Mouse (Mus musculus) cortical plate, adult 2 months (tissue): Measurements from ENCODE around the gene Hnrnph1. TPM values are rescaled to one million over a fixed set of nuclear protein-coding genes. Genes with fewer than 3 reads are reported as not detected.
A peak's percentile ranks its signal among the peaks of the same experiment; 100 is the strongest.
"Not testable (repeated sequence)": the region's sequence is repeated elsewhere in the genome, so short reads cannot be mapped to it uniquely, and the experiment has no call there.

Experiments
- H3K27ac ChIP-seq: fragments of 200-500 bp; 2 replicates; pipeline ENCODE4 v1.5.1; 2012; ENCODE audit warnings: low read length, control low read depth, inconsistent platforms; ENCODE audit not compliant: insufficient read depth
- H3K4me1 ChIP-seq: fragments of 200-500 bp; 2 replicates; pipeline ENCODE4 v1.6.1; 2011; ENCODE audit warnings: low read length; ENCODE audit not compliant: control insufficient read depth, insufficient read depth
- H3K4me3 ChIP-seq: fragments of 200-500 bp; 2 replicates; pipeline ENCODE4 v1.5.1; 2011; ENCODE audit warnings: mild to moderate bottlenecking, low read length, control low read depth; ENCODE audit not compliant: insufficient read depth
- CTCF ChIP-seq: fragments of 200-500 bp; IDR thresholded peaks from 2 replicates; pipeline ENCODE4 v1.5.1; 2011; ENCODE audit warnings: mild to moderate bottlenecking, control low read depth, low read length; ENCODE audit not compliant: insufficient read depth; ENCODE audit errors: extremely low read depth
- POLR2A ChIP-seq: fragments of 200-500 bp; IDR thresholded peaks from 2 replicates; pipeline ENCODE4 v1.6.1; 2011; ENCODE audit warnings: mild to moderate bottlenecking, low read length, control low read depth; ENCODE audit not compliant: insufficient read depth; ENCODE audit errors: extremely low read depth
- polyA plus RNA-seq: library from polyadenylated mRNA; depleted of rRNA; stranded (reverse); fragments of >200 nt; gene quantifications from 2 replicates; pipeline ENCODE4 v1.2.3, GENCODE M21; 2012

Hnrnph1 gene
- polyA plus RNA-seq, 1 experiment = 311 TPM

GRCm38 (mm10) chr11:50354162-50354561 is 22.6 kb upstream of the Hnrnph1 start, which contains the start of gene Cby3:
Gene Cby3 (plus strand): TSS chr11:50354462.
- Histone ChIP-seq H3K4me3 (no peak within 1 kb of the TSS), H3K27ac (no peak within 1 kb of the TSS), H3K4me1 (no peaks in the 10 kb centered on the region)
- TF ChIP-seq CTCF (no peak), POLR2A (no peak)

DNA sequence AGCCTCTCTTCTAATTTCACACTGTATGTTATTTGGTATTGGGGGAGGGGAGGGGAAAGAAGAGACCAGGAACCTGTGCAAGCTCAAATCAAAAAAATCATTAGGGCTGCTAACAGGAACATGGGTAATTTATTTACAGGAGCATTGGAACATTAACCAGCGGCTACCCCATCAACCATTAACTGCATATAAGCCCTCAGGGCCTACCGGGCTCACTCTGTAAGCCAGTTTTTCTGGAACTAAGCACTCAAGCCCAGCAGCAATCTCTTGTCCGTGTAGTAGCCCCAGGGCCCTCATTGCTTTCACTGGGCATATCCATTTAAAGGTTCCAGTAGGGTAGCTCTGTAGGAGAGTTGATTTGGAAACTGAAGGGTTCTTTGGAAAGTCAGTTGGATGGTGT is 21.9 kb upstream of the Hnrnph1 start:
- H3K4me3 ChIP-seq = no peak overlapping the region
- TF ChIP-seq POLR2A (no peak), CTCF (no peak)

GRCm38 (mm10) chr11:50355395-50355794 is 21.4 kb upstream of the Hnrnph1 start:
- TF ChIP-seq CTCF (no peak), POLR2A (no peak)
- no peak overlapping the region for H3K27ac ChIP-seq

More for the DNA sequence above, 21.9 kb upstream of the Hnrnph1 start:
- no peak overlapping the region for H3K27ac ChIP-seq
- H3K4me1 ChIP-seq = no peaks in the 10 kb centered on the region

DNA sequence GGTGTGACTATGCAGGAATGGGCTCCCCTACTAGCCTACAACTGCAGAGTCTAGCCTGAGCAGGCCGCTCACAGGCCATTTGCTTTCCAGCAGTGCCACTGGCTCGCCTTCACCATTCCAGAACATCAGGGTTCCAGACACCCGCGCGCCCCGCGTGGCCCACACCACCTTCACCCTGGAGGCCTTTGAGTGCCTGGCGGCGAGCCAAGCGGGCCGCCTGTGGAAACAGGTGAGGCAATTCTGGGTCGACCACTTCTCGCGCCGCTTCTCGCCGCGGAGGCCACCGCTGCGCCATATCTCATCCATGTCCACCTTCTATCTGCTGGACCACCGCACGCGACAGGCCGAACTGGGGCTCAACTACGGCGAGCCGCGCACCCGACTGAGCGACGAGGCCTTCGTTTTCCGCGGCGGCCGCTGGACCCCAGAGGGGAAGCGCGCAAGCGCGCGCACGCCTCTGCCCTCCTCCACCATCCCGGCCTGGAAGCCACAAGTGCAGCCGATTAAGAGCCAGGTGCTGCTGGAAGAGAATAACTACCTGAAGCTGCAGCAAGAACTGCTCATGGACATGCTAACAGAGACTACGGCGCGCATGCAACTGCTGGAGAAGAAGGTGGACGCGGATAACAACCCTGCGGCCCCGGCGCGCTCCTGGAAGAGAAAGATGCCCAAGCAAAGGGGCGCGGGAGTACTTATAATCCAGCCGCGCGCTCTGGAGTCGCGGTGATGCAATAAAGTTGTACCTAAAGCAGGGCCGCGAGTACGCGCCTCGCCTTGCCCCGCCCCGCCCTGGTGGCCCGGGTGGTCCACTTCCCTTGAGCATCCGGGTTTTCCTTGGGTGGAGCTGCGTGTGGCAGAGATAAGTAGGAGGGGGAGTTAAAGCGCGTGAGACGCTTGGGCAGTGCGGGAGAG is 17.6 kb upstream of the Hnrnph1 start:
- peak overlapping the region; percentile 69 for H3K4me3 ChIP-seq
- TF ChIP-seq POLR2A (peak; percentile 31; the same call in 1 of the 2 replicates), CTCF (no peak)
- H3K27ac ChIP-seq = peak overlapping the region; percentile 80
- H3K4me1 ChIP-seq = no peaks in the 10 kb centered on the region

More at GRCm38 (mm10) chr11:50355395-50355794, 21.4 kb upstream of the Hnrnph1 start:
- no peak overlapping the region for H3K4me3 ChIP-seq
- H3K4me1 ChIP-seq = no peaks in the 10 kb centered on the region

DNA sequence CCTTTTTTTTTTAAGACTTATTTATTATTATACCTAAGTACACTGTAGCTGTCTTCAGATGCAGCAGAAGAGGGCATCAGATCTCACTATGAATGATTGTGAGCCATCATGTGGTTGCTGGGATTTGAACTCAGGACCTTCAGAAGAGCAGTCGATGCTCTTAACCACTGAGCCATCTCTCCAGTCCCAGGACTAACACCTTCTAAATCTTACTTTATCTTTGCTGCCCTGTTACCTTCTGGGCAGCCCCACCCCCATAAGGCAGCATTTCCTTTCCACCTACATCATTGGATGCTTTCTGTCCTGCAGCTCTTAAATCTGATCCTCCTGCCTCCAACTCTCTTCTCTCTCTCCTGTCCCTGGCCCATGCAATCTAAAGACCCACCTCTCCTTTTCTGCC is 15.5 kb upstream of the Hnrnph1 start:
- H3K4me3 ChIP-seq, H3K27ac ChIP-seq: not testable (repeated sequence)

DNA sequence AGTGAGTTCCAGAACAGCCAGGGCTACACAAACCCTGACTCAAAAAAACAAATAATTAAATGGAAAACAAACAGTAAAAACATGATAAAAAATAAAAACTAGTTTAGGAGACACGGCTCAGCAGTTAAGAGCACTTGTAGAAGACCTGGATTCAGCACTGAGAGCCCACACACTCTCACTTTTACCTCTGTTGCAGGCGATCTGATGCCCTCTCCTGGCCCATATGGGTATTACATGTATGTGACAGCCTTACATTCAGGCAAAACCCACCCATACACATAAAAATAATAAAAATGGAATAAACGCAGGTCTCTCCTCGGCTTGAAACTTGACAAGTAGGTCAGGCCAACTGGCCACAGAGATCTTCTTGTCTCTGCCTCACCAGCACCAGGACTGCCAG is 12.2 kb upstream of the Hnrnph1 start:
- TF ChIP-seq CTCF (peak; percentile 94), POLR2A (no peak)
- H3K27ac ChIP-seq = no peak overlapping the region
- no peaks in the 10 kb centered on the region for H3K4me1 ChIP-seq
- no peak overlapping the region for H3K4me3 ChIP-seq

More for the DNA sequence above, 15.5 kb upstream of the Hnrnph1 start:
- H3K4me1 ChIP-seq = not testable (repeated sequence)

DNA sequence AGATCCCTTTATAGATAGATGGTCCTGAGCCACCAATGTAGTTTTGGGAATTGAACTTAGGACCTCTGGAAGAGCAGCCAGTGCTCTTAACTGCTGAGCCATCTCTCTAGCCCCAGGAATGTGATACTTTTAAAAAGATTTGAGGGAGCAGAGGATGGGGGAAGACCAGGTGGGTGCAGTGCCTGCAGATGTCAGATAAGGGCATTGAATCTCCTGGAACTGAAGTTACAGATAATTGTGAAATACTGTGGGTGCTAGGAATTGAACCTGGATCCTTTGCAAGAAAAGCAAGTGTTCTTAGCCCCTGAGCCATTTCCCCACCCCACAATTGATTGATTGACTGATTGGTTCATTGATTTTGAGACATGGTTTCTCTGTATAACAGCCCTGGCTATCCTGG is 11.5 kb upstream of the Hnrnph1 start:
- Histone ChIP-seq H3K27ac (no peak overlapping the region), H3K4me3 (no peak overlapping the region), H3K4me1 (no peaks in the 10 kb centered on the region)
- TF ChIP-seq CTCF = no peak
- no peak for TF ChIP-seq POLR2A

- no peak overlapping the region for H3K27ac ChIP-seq
- no peak overlapping the region for H3K4me3 ChIP-seq
- H3K4me1 ChIP-seq = no peaks in the 10 kb centered on the region
- TF ChIP-seq CTCF = no peak
- TF ChIP-seq POLR2A = no peak
Measured at GRCm38 (mm10) chr11:50367531-50367930, 9.3 kb upstream of the Hnrnph1 start.

DNA sequence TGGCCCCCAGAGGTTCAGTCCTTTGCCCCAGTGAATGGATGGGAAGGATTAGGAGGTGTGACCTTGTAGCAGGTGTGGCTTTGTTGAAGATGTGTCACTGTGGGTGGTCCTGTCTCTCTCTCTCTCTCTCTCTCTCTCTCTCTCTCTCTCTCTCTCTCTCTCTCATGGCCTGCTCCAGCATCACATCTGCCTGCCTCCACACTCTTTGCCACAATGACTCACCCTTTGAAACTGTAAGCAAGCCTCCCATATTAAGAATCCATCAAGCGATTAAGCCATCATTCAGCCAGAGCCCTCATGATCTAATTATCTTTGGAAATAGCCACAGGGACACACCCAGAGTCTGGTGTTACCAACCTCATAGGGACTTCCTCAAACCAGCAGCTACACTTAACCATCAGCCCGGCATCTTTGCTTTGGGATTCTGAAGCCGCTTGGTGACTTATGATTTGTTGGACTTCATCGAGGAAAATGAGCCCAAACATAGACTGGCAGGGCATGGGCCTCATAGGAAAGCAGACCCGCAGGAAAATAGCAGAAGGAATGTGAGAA is 7.4 kb upstream of the Hnrnph1 start:
- no peaks in the 10 kb centered on the region for H3K4me1 ChIP-seq
- no peak for TF ChIP-seq CTCF
- no peak for TF ChIP-seq POLR2A
- no peak overlapping the region for H3K4me3 ChIP-seq

GRCm38 (mm10) chr11:50370969-50371368 is 5.8 kb upstream of the Hnrnph1 start:
- Histone ChIP-seq H3K4me3 (no peak overlapping the region; the same call in 1 of the 2 replicates), H3K27ac (no peak overlapping the region), H3K4me1 (no peaks in the 10 kb centered on the region)
- no peak for TF ChIP-seq CTCF
- no peak for TF ChIP-seq POLR2A

More for the DNA sequence above, 7.4 kb upstream of the Hnrnph1 start:
- no peak overlapping the region for H3K27ac ChIP-seq
